Mouse (Mus musculus) bone marrow, adult 2 months (tissue): ENCODE data around the gene Myo16.

Experiments used
- CTCF ChIP-seq: fragments of 200-500 bp; IDR thresholded peaks from 2 replicates; pipeline ENCODE4 v1.5.1; 2011; ENCODE audit warnings: low read length, control low read depth; ENCODE audit not compliant: control insufficient read depth, insufficient read depth
- POLR2A ChIP-seq: fragments of 200-500 bp; IDR thresholded peaks from 2 replicates; pipeline ENCODE4 v1.6.1; 2011; ENCODE audit warnings: low read depth, mild to moderate bottlenecking, control low read depth, low read length, borderline replicate concordance; ENCODE audit not compliant: control insufficient read depth

GRCm38 (mm10) chr8:10644481-10644880 is 490.8 kb downstream of the Myo16 start:
- TF ChIP-seq POLR2A = no peak
- TF ChIP-seq CTCF = no peak
